Mouse (Mus musculus) cerebellum, postnatal 25 days (tissue): ENCODE data around the gene Tm2d3.

Experiments
- DNase-seq, 2 experiments: peaks; one replicate each; pipeline ENCODE4 v3.0.0; 2021; ENCODE audit warnings: mixed read lengths in 2 of 2

Tm2d3 gene

GRCm38 (mm10) chr7:65708506-65708905 is 17.5 kb downstream of the Tm2d3 start:
- DNase-seq = no peak

- no peak for DNase-seq
Observed at GRCm38 (mm10) chr7:65710301-65710700, 19.3 kb downstream of the Tm2d3 start.

GRCm38 (mm10) chr7:65713782-65714181 is 22.8 kb downstream of the Tm2d3 start:
- no peak for DNase-seq

GRCm38 (mm10) chr7:65714304-65714703 is 23.3 kb downstream of the Tm2d3 start:
- no peak for DNase-seq

GRCm38 (mm10) chr7:65734024-65734423 is 43.1 kb downstream of the Tm2d3 start:
- peak in 1 of 2 experiments; percentile 7 for DNase-seq

- DNase-seq = no peak
Observed at GRCm38 (mm10) chr7:65735261-65735660, 44.3 kb downstream of the Tm2d3 start.

GRCm38 (mm10) chr7:65737286-65738040 is 46.5 kb downstream of the Tm2d3 start:
- DNase-seq = peak in 1 of 2 experiments; percentile 10

GRCm38 (mm10) chr7:65742857-65743256 is 51.9 kb downstream of the Tm2d3 start:
- no peak for DNase-seq

GRCm38 (mm10) chr7:65747990-65748955 is 57.3 kb downstream of the Tm2d3 start:
- no peak for DNase-seq
